Mouse (Mus musculus) left cerebral cortex, adult 9 months (tissue): ENCODE measurements around the gene Pax6.

Experiments
- DNase-seq, 2 experiments: peaks; one replicate each; pipeline ENCODE4 v3.0.0; 2022; ENCODE audit warnings: low spot score in 2 of 2

Pax6 gene

GRCm38 (mm10) chr2:105726657-105727056 is 58.0 kb downstream of the Pax6 start:
- DNase-seq: no peak

- peak; percentile 8 to 15 for DNase-seq
Observed at GRCm38 (mm10) chr2:105730704-105731103, 62.0 kb downstream of the Pax6 start.

- DNase-seq: no peak
Observed at GRCm38 (mm10) chr2:105736166-105736565, 67.5 kb downstream of the Pax6 start.

- DNase-seq: no peak
Observed at GRCm38 (mm10) chr2:105746896-105747295, 78.2 kb downstream of the Pax6 start.
